Mouse (Mus musculus): ENCODE results near the gene Ltn1. TPM values are rescaled to one million over a fixed set of nuclear protein-coding genes. Genes with fewer than 3 reads are reported as not detected.

Ltn1 gene
- polyA plus RNA-seq, 1 experiment from 2014 or later = 25.9 TPM

DNA sequence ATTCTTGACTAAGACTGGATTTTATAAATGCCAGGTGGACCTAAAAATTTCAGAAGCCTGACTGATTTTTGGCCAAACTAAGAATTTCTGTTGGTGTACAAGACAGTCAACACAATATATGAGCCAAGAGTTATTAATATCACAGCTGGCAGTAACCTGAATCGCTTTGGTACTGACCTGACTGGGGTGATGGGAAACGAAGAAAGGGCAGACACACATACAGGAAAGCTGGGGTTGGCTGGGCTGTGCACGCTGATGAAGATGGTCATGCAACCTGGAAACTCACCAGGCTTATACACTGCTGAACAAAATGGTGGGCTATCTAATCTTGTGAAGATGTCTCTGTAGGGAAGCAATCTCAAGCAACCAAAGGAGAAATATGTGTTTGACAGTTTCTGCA lies 102.4 kb downstream of the Ltn1 start:
- Histone ChIP-seq H3K9me3 (no peaks in the 10 kb centered on the region), H3K9ac (no peak overlapping the region), H3K27me3 (no peaks in the 10 kb centered on the region), H3K36me3 (no peaks in the 10 kb centered on the region), H3K4me3 (no peak overlapping the region), H3K27ac (no peak overlapping the region), H3K4me1 (replicated peaks) (no peaks in the 10 kb centered on the region), H3K4me2 (no peak overlapping the region)
- WGBS = 90% methylated on average over 3 of the region's 3 CpGs
- no peak for ATAC-seq (ENCODE audit: low FRiP score)

Other genes with a start within 250 kb of the Ltn1 start
- 22.5 and 23.5 TPM in 2 replicates for gene N6amt1, start 78.4 kb downstream of the Ltn1 start, polyA plus RNA-seq (2015; fragmentation: Nextera tagmentation; extraction: Ambion mirVana)
- gene Rwdd2b, start 8.0 kb upstream of the Ltn1 start, polyA plus RNA-seq (2015; fragmentation: Nextera tagmentation; extraction: Ambion mirVana) = 12.9 and 15.0 TPM in 2 replicates
- 52.6 and 54.3 TPM in 2 replicates for gene Usp16, start 22.1 kb upstream of the Ltn1 start, polyA plus RNA-seq (2015; fragmentation: Nextera tagmentation; extraction: Ambion mirVana)
- 446 and 454 TPM in 2 replicates for gene Cct8, start 63.3 kb upstream of the Ltn1 start, polyA plus RNA-seq (2015; fragmentation: Nextera tagmentation; extraction: Ambion mirVana)
- 0.10 TPM in 1 of 2 replicates, not detected in the other for gene Map3k7cl, start 120.7 kb upstream of the Ltn1 start, polyA plus RNA-seq (2015; fragmentation: Nextera tagmentation; extraction: Ambion mirVana)

Data from hindbrain, embryonic 13.5 days (tissue).